Mouse (Mus musculus) B cell, adult 2 months (primary cell): ENCODE results near the gene Olfr561.

Source experiments
- DNase-seq, 2 experiments: peaks; one replicate each; pipeline ENCODE4 v3.0.0; 2022

The Olfr561 gene

GRCm38 (mm10) chr7:102770921-102771320 is at the start of gene Olfr561:
Olfr561 (plus strand) TSS chr7:102771221.
- no peak for DNase-seq

DNA sequence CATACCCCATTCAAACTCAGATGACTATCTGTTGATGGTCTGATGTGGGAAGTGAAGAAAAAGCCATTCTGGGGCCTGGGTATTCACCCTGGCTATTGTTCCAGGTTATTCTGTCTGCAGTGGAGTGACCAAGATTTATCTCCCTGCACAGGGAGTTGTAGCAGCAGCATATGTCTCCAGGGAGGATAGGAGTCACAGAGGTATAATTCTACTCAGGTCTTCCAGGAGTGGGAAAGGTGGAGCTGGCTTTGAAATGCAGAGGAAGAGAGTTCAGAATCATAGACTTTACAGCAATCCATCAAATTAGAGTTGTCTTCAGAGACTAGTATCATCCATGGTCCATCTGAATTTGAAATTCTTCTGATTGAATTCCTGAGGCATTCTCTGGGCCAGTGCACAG is 43.6 kb upstream of the Olfr561 start, which contains the start of gene Olfr559:
Gene Olfr559 (minus strand): TSS at position 101 of the 400 bp plus-strand sequence.
- DNase-seq: no peak

GRCm38 (mm10) chr7:102733793-102734192 is 37.2 kb upstream of the Olfr561 start:
- DNase-seq: no peak

DNA sequence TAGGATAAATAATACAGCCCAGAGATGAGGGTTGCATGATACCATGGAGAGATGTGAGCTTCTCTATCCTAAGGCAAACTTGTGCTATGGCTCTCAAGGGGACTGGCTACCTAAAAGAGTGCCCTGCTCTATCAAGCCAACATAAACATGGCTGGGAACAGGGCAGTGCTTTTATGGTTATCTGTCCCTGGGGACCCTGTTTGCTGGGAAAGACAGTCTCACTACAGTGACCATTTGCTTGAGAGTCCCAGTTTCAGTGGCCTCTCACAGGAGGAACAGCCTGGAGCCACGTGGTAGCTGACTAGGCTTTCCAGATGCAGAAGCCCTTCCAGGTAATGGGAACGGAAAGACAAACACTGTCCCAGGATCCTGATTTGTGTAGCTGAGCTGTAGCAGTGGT is 33.3 kb upstream of the Olfr561 start:
- DNase-seq: no peak

DNA sequence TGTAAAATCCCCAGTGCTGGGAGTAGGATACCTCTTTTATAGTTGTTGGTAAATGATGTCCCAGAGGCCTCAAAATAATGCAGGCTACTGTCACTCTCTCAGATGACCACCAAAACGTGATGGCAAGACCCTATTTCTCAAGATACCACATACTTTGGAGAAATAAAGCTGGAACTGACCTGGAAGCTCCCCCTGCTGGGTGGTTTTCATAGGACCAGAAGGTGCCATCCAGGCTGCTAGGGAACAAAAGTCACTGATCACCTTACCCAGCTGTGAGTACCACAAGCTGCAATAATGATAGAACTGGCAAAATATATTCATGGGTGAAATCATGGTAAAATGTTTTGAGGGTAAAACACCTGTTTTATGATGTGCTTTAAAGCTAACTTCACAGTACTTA is 18.9 kb upstream of the Olfr561 start:
- DNase-seq: peak in 1 of 2 experiments; percentile 5

DNA sequence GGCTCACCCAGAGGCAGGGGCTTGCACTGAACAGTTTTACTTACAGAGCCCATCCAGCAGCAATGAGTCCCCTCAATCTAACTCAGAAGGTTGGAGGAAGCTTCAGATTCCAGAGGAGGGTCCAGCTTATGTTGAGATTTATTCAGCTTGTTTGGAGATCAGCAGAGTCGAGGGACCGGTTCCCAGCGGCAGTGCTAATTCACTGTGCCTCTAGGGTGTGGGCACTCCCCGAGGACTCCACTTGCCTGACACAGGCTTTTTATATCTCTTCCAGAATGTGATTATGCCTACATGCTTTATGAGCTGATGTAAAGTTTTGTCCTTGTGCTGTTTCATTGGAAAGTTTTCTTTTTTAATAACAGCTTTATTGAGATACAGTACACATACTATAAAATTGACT is 11.8 kb upstream of the Olfr561 start, which contains the start of the genes Olfr560 and Olfr78:
Gene Olfr560 (minus strand): TSS at position 101 of the 400 bp plus-strand sequence.
Gene Olfr78 (minus strand): TSS at position 206 of the 400 bp plus-strand sequence.
- no peak for DNase-seq

GRCm38 (mm10) chr7:102803180-102803579 is 32.2 kb downstream of the Olfr561 start, which contains the start of gene Olfr564:
Olfr564 (plus strand) TSS chr7:102803480.
- no peak for DNase-seq
